Mouse (Mus musculus) embryonic fibroblast, embryonic 13.5 days (primary cell): ENCODE measurements around the gene Mllt3.

ENCODE experiments used
- CTCF ChIP-seq: IDR thresholded peaks from 2 replicates; pipeline ENCODE4 v1.5.1; 2011; ENCODE audit warnings: mild to moderate bottlenecking, control low read depth, low read length, moderate library complexity, borderline replicate concordance; ENCODE audit not compliant: insufficient read depth
- POLR2A ChIP-seq: IDR thresholded peaks from 2 replicates; pipeline ENCODE4 v1.6.1; 2011; ENCODE audit warnings: low read depth, mild to moderate bottlenecking, control low read depth, low read length, moderate library complexity

DNA sequence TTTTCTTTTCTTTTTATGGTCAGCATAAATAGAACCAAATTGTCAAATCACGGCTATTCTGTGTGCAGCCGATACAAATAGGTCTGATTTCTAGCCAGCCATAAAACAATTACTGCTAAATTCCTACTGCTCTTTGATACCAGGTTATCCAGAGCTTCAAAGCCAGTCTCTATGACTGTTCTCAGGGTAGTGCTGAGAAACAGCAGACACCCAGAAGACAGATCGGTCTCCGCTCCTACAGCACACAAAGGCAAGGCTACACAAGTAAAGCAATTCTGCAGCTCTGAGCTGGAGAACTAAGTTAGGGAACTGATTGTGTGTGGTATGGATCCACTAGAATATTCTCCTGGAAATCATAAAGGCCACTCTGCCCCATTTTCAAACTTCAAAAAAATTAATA lies 20.4 kb downstream of the Mllt3 start:
- TF ChIP-seq POLR2A (no peak), CTCF (no peak)
